Mouse (Mus musculus): ENCODE results near the gene Foxred2.

DNA sequence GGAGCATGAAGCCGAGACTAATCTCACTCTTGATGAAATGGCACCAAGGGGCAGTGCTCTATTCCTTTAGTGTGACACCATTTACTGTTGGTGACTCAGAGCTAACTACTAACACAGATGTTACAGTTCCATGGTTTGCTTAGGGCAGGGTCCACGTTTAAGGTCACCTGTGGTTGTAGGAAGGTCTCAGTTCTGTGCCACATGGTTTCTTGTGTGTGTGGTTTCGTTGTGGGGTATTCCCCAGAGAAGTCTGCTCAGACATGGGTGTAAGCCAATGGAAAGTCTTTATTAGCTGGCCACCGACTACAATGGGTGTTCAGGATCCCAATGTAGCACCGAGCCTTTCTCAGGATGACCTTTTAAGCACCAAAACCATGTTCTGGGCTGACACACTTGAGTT, 18.0 kb downstream of the Foxred2 start:
- no peak for TF ChIP-seq CTCF (IDR thresholded peaks at IDR 0.05; ENCODE audit: low read depth, low read length)
- no peak for TF ChIP-seq POLR2A (IDR thresholded peaks at IDR 0.05; ENCODE audit: insufficient read depth, low read length)
- TF ChIP-seq EP300 (IDR thresholded peaks at IDR 0.05; ENCODE audit: insufficient read depth, low read depth, low read length): no peak

Measured in ES-Bruce4 (cell line).